ENCODE assay signal across 35 mouse cellular contexts in genomic region chr2:147339796-147340195, GRCm38 (mm10). TPM values are rescaled to one million over a fixed set of nuclear protein-coding genes. Genes with fewer than 3 reads are reported as not detected.
DNase-seq lines count a peak whose midpoint lies in the region; ATAC-seq and TF ChIP-seq lines count a peak whose summit lies in the region.
"Had no signal": no experiment of that assay in that cellular context is flagged by ENCODE, and none has a peak within 500 bp of the region (broad histone marks: within the 10 kb centered on the region; RNA-seq: fewer than 3 reads in every experiment).

No protein-coding gene starts in this region.

- no peaks in the 10 kb centered on the region for H3K36me3 ChIP-seq in hindbrain, postnatal 0 days (ENCODE audit: insufficient read depth, low read length)
- H3K36me3 ChIP-seq in hindbrain, embryonic 10.5 days = no peaks in the 10 kb centered on the region
- H3K36me3 ChIP-seq in midbrain, postnatal 0 days (ENCODE audit: insufficient read depth, low read length) = no peaks in the 10 kb centered on the region
- no peaks in the 10 kb centered on the region for H3K36me3 ChIP-seq in midbrain, embryonic 15.5 days (replicated peaks)
- H3K36me3 ChIP-seq: heart, embryonic 10.5 days; heart, embryonic 15.5 days; limb, embryonic 15.5 days; liver, embryonic 13.5 days; midbrain, embryonic 10.5 days had no signal

- WGBS in cerebellum, adult 2 months = 24% methylated on average over 4 of the region's 4 CpGs
- WGBS in hindbrain, postnatal 0 days = 53% methylated on average over 4 of the region's 4 CpGs
- 86% methylated on average over 4 of the region's 4 CpGs for WGBS in hindbrain, embryonic 10.5 days
- 55% methylated on average over 4 of the region's 4 CpGs for WGBS in midbrain, postnatal 0 days
- 70% methylated on average over 4 of the region's 4 CpGs for WGBS in midbrain, embryonic 15.5 days

- no peak for TF ChIP-seq POLR2A in cerebellum, adult 2 months (IDR thresholded peaks at IDR 0.05; ENCODE audit: borderline replicate concordance, insufficient read depth, low read length)

- H3K9ac ChIP-seq in hindbrain, postnatal 0 days (replicated peaks; ENCODE audit: low read length) = no peak overlapping the region
- H3K9ac ChIP-seq in midbrain, postnatal 0 days (replicated peaks; ENCODE audit: low read length, poor library complexity, severe bottlenecking) = no peak overlapping the region
- H3K9ac ChIP-seq in midbrain, embryonic 15.5 days = no peak overlapping the region
- H3K9ac ChIP-seq: heart, embryonic 15.5 days; hindbrain, embryonic 14.5 days; limb, embryonic 15.5 days; liver, embryonic 13.5 days had no signal

- H3K27ac ChIP-seq in cerebellum, adult 2 months (ENCODE audit: insufficient read depth, low read length) = no peak overlapping the region
- H3K27ac ChIP-seq in hindbrain, postnatal 0 days = no peak overlapping the region
- no peak overlapping the region for H3K27ac ChIP-seq in hindbrain, embryonic 10.5 days
- H3K27ac ChIP-seq in midbrain, postnatal 0 days (ENCODE audit: low read depth, low read length) = no peak overlapping the region
- no peak overlapping the region for H3K27ac ChIP-seq in midbrain, embryonic 15.5 days
- H3K27ac ChIP-seq: heart, embryonic 10.5 days; heart, embryonic 15.5 days; hindbrain, embryonic 14.5 days; layer of hippocampus, adult 2 months; limb, embryonic 15.5 days; liver, embryonic 13.5 days; midbrain, embryonic 10.5 days had no signal

- H3K4me1 ChIP-seq in cerebellum, adult 2 months (ENCODE audit: control insufficient read depth, insufficient read depth, low read length) = no peaks in the 10 kb centered on the region
- H3K4me1 ChIP-seq in hindbrain, postnatal 0 days (ENCODE audit: insufficient read depth, low read length) = no peaks in the 10 kb centered on the region
- no peaks in the 10 kb centered on the region for H3K4me1 ChIP-seq in hindbrain, embryonic 10.5 days (replicated peaks)
- H3K4me1 ChIP-seq in midbrain, postnatal 0 days (ENCODE audit: insufficient read depth, low read length) = no peaks in the 10 kb centered on the region
- no peaks in the 10 kb centered on the region for H3K4me1 ChIP-seq in midbrain, embryonic 15.5 days
- H3K4me1 ChIP-seq: heart, embryonic 10.5 days; heart, embryonic 15.5 days; liver, embryonic 13.5 days; midbrain, embryonic 10.5 days had no signal

- no peaks in the 10 kb centered on the region for H3K27me3 ChIP-seq in cerebellum, adult 2 months (ENCODE audit: control insufficient read depth, insufficient read depth, low read length)
- no peaks in the 10 kb centered on the region for H3K27me3 ChIP-seq in hindbrain, postnatal 0 days (ENCODE audit: insufficient read depth, low read length)
- no peaks in the 10 kb centered on the region for H3K27me3 ChIP-seq in hindbrain, embryonic 10.5 days (ENCODE audit: insufficient read depth, poor library complexity, severe bottlenecking)
- H3K27me3 ChIP-seq in midbrain, postnatal 0 days (ENCODE audit: insufficient read depth, low read length) = no peaks in the 10 kb centered on the region
- no peaks in the 10 kb centered on the region for H3K27me3 ChIP-seq in midbrain, embryonic 15.5 days (replicated peaks)
- H3K27me3 ChIP-seq: limb, embryonic 15.5 days; liver, embryonic 13.5 days had no signal

- no peaks in the 10 kb centered on the region for H3K9me3 ChIP-seq in hindbrain, postnatal 0 days (ENCODE audit: low read length)
- no peaks in the 10 kb centered on the region for H3K9me3 ChIP-seq in hindbrain, embryonic 10.5 days
- H3K9me3 ChIP-seq in midbrain, postnatal 0 days (ENCODE audit: low read length) = no peaks in the 10 kb centered on the region
- no peaks in the 10 kb centered on the region for H3K9me3 ChIP-seq in midbrain, embryonic 15.5 days
- H3K9me3 ChIP-seq: heart, embryonic 10.5 days; heart, embryonic 15.5 days; limb, embryonic 15.5 days; liver, embryonic 13.5 days; midbrain, embryonic 10.5 days had no signal

- no peak overlapping the region for H3K4me3 ChIP-seq in cerebellum, adult 2 months (replicated peaks; ENCODE audit: insufficient read depth, low read depth, low read length)
- no peak overlapping the region for H3K4me3 ChIP-seq in hindbrain, postnatal 0 days (ENCODE audit: low read length)
- no peak overlapping the region for H3K4me3 ChIP-seq in hindbrain, embryonic 10.5 days
- H3K4me3 ChIP-seq in midbrain, postnatal 0 days (ENCODE audit: low read depth, low read length) = no peak overlapping the region
- no peak overlapping the region for H3K4me3 ChIP-seq in midbrain, embryonic 15.5 days
- H3K4me3 ChIP-seq: heart, embryonic 10.5 days; heart, embryonic 15.5 days; layer of hippocampus, adult 2 months; limb, embryonic 15.5 days; liver, embryonic 13.5 days; midbrain, embryonic 10.5 days had no signal

- ATAC-seq in hindbrain, postnatal 0 days = peak; percentile 59
- no peak for ATAC-seq in midbrain, postnatal 0 days (ENCODE audit: low FRiP score)
- ATAC-seq in midbrain, embryonic 15.5 days (replicated peaks) = no peak
- ATAC-seq: forebrain, embryonic 14.5 days had no signal

- no peak overlapping the region for H3K4me2 ChIP-seq in hindbrain, postnatal 0 days (ENCODE audit: low read depth, low read length)
- no peak overlapping the region for H3K4me2 ChIP-seq in midbrain, postnatal 0 days (ENCODE audit: low read depth, low read length, poor library complexity, severe bottlenecking)
- H3K4me2 ChIP-seq in midbrain, embryonic 15.5 days = no peak overlapping the region
- H3K4me2 ChIP-seq: heart, embryonic 15.5 days; hindbrain, embryonic 14.5 days; limb, embryonic 15.5 days; liver, embryonic 13.5 days had no signal

- TF ChIP-seq CTCF in cerebellum, adult 2 months (IDR thresholded peaks at IDR 0.05; ENCODE audit: borderline replicate concordance, insufficient read depth, low read depth, low read length) = no peak
- no peak for TF ChIP-seq CTCF in hindbrain, postnatal 0 days (IDR thresholded peaks at IDR 0.05; ENCODE audit: low read depth)
- no peak for TF ChIP-seq CTCF in midbrain, postnatal 0 days (IDR thresholded peaks at IDR 0.05)

- DNase-seq in cerebellum, postnatal 14 days = peak; percentile 59 to 66
- DNase-seq in cerebellum, adult 2 months = no peak
- DNase-seq in hindbrain, postnatal 0 days (ENCODE audit: low spot score) = peak; percentile 67
- DNase-seq in hindbrain, embryonic 10.5 days (ENCODE audit: low spot score) = no peak
- DNase-seq in midbrain, postnatal 0 days (ENCODE audit: low spot score) = peak; percentile 60
- DNase-seq in mesoderm, embryonic 11.5 days (ENCODE audit: low read depth, low spot score) = peak; percentile 48
- no peak for DNase-seq in layer of hippocampus, postnatal 14 days (ENCODE audit: low spot score in 2 of 2)
- DNase-seq: adrenal gland, postnatal 14 days; cerebellum, adult 18-20 months; cerebellum, postnatal 36 days; gastrocnemius, postnatal 14 days; heart, postnatal 36 days; kidney, adult 18-20 months; kidney, postnatal 36 days; liver, embryonic 13.5 days; lung, adult 18-20 months; lung, postnatal 10 days; right cerebral cortex, postnatal 25 days; spleen, adult 18-20 months; thymus, postnatal 14 days had no signal

RNA-seq across cellular contexts. Expression of gene Pax1, which starts 21.9 kb away (rescaled TPM):
- polyA plus RNA-seq in cerebellum, adult 2 months (2012; rRNA removed) = 0.10 and 0.32 TPM in 2 replicates
- not detected in 2 replicates for total RNA-seq in hindbrain, postnatal 0 days (2014; rRNA removed)
- not detected in 2 replicates for polyA plus RNA-seq in hindbrain, postnatal 0 days (2015; fragmentation: Nextera tagmentation; extraction: Ambion mirVana)
- polyA plus RNA-seq in hindbrain, embryonic 10.5 days (2016; fragmentation: Nextera tagmentation; extraction: Ambion mirVana) = 0.96 and 1.6 TPM in 2 replicates
- 0.49 TPM in 1 of 2 replicates, not detected in the other for total RNA-seq in midbrain, postnatal 0 days (2014; rRNA removed)
- polyA plus RNA-seq in midbrain, postnatal 0 days (2015; fragmentation: Nextera tagmentation; extraction: Ambion mirVana) = not detected in 2 replicates
- not detected in 2 replicates for polyA plus RNA-seq in midbrain, embryonic 15.5 days (2015; fragmentation: Nextera tagmentation; extraction: Ambion mirVana)
- under 1 TPM in 1 of 2 experiments, not detected in 1; 0.19 TPM for total RNA-seq in layer of hippocampus, postnatal 14 days (2021)
- total RNA-seq: adrenal gland, postnatal 14 days; granulocyte monocyte progenitor cell, adult 5-6 weeks; heart, postnatal 36 days; left cerebral cortex, postnatal 10 days; MEL; monocyte, adult 5-6 weeks; neutrophil, adult 5-6 weeks had no signal
- polyA plus RNA-seq: forebrain, embryonic 14.5 days; hindbrain, embryonic 14.5 days; intestine, embryonic 14.5 days; liver, embryonic 13.5 days; stomach, embryonic 16.5 days had no signal

Comparison
In these comparisons a context has a peak if more than half of its experiments do, and no peak if none do; other contexts are left out.
1. DNase-seq: peak in cerebellum, postnatal 14 days (2 of 2), hindbrain, postnatal 0 days (single experiment), midbrain, postnatal 0 days (single experiment) and mesoderm, embryonic 11.5 days (single experiment); none in cerebellum, adult 2 months (0 of 2), hindbrain, embryonic 10.5 days (single experiment) and layer of hippocampus, postnatal 14 days (0 of 2).